ENCODE assay signal across 25 mouse cellular contexts in genomic region chr7:131329416-131329815, GRCm38 (mm10). TPM values are rescaled to one million over a fixed set of nuclear protein-coding genes. Genes with fewer than 3 reads are reported as not detected.
"Had no signal": no experiment of that assay in that cellular context is flagged by ENCODE, and none has a peak within 500 bp of the region (broad histone marks: within the 10 kb centered on the region; RNA-seq: fewer than 3 reads in every experiment).

Fam24b (minus strand) TSS chr7:131329516.

- H3K9ac ChIP-seq: neural tube, embryonic 12.5 days; neural tube, embryonic 13.5 days; neural tube, embryonic 15.5 days; stomach, embryonic 15.5 days had no signal

- H3K4me1 ChIP-seq: neural tube, embryonic 12.5 days; neural tube, embryonic 13.5 days; neural tube, embryonic 15.5 days; stomach, embryonic 15.5 days had no signal

- H3K4me2 ChIP-seq: neural tube, embryonic 12.5 days; neural tube, embryonic 13.5 days; neural tube, embryonic 15.5 days; stomach, embryonic 15.5 days had no signal

- H3K27ac ChIP-seq: neural tube, embryonic 12.5 days; neural tube, embryonic 13.5 days; neural tube, embryonic 15.5 days; stomach, embryonic 15.5 days; stomach, postnatal 0 days had no signal

- H3K4me3 ChIP-seq: neural tube, embryonic 12.5 days; neural tube, embryonic 13.5 days; neural tube, embryonic 15.5 days; stomach, embryonic 15.5 days had no signal

- H3K36me3 ChIP-seq: neural tube, embryonic 12.5 days; neural tube, embryonic 13.5 days; neural tube, embryonic 15.5 days; stomach, embryonic 15.5 days had no signal

- H3K27me3 ChIP-seq: neural tube, embryonic 12.5 days; neural tube, embryonic 13.5 days; neural tube, embryonic 15.5 days; stomach, embryonic 15.5 days had no signal

- H3K9me3 ChIP-seq: neural tube, embryonic 12.5 days; neural tube, embryonic 13.5 days; neural tube, embryonic 15.5 days; stomach, embryonic 15.5 days had no signal

- DNase-seq: retina, postnatal 1 day; right cerebral cortex, adult 18-20 months; right cerebral cortex, postnatal 14 days; right cerebral cortex, postnatal 25 days; right cerebral cortex, postnatal 4 days; spleen, adult 18-20 months; thymus, adult 18-20 months; thymus, adult 2 months; thymus, postnatal 14 days; thymus, postnatal 25 days; thymus, postnatal 36 days; thymus, postnatal 4 days had no signal

RNA-seq across cellular contexts. Expression of gene Fam24b, which starts in this region (rescaled TPM):
- total RNA-seq: neutrophil, adult 5-6 weeks had no signal
- polyA plus RNA-seq: neural tube, embryonic 12.5 days; neural tube, embryonic 13.5 days; neural tube, embryonic 14.5 days; neural tube, embryonic 15.5 days; small intestine, adult 2 months; spleen, adult 2 months; stomach, embryonic 14.5 days; stomach, embryonic 15.5 days; stomach, embryonic 16.5 days; stomach, postnatal 0 days; thymus, postnatal 0 days; urinary bladder, adult 2 months had no signal
